Mouse (Mus musculus) adrenal gland, postnatal 10 days (tissue): Measurements from ENCODE around the gene 4933402E13Rik. TPM values are rescaled to one million over a fixed set of nuclear protein-coding genes. Genes with fewer than 3 reads are reported as not detected.

Experiments
- DNase-seq: peaks from one replicate; pipeline ENCODE4 v3.0.0; 2021; ENCODE audit warnings: mixed read lengths
- long read RNA-seq, 2 experiments: library from polyadenylated mRNA; stranded (forward); transcript quantifications; one replicate each; pipeline ENCODE4 v2.0.0; 2021
- total RNA-seq, 2 experiments: library from RNA; stranded (reverse); gene quantifications; 2 replicates each; pipeline ENCODE4 v1.2.3; 2021

The 4933402E13Rik gene
- total RNA-seq: not detected
- long read RNA-seq, experiment 1: 0 reads
- long read RNA-seq, experiment 2: 0 reads

- no peak for DNase-seq
Measured at GRCm38 (mm10) chrX:62283199-62283598, at the start of gene 4933402E13Rik. Gene 4933402E13Rik (plus strand): TSS chrX:62283499.

Other genes with a start within 250 kb of the 4933402E13Rik start
- not detected for gene 4931400O07Rik, start 184.5 kb downstream of the 4933402E13Rik start, total RNA-seq